Mouse (Mus musculus): ENCODE measurements around the gene Hist1h2ag. TPM values are rescaled to one million over a fixed set of nuclear protein-coding genes. Genes with fewer than 3 reads are reported as not detected.

Hist1h2ag gene
- polyA plus RNA-seq, 1 experiment from 2014 or later, result 82.2 TPM

- 0 out of 2 replicates have a peak, but pooled peaks have one; percentile 47 for ATAC-seq (ENCODE audit: insufficient read depth)
- H3K4me3 ChIP-seq (ENCODE audit: low read depth, low read length), result peak overlapping the region; percentile 55
- WGBS, result under 1% methylated on average over 44 of the region's 44 CpGs
- no peaks in the 10 kb centered on the region for H3K9me3 ChIP-seq (ENCODE audit: low read depth, low read length)
- peak overlapping the region; percentile 87 for H3K4me2 ChIP-seq
- H3K4me1 ChIP-seq (ENCODE audit: insufficient read depth), result no peaks in the 10 kb centered on the region
- no peaks in the 10 kb centered on the region for H3K36me3 ChIP-seq (ENCODE audit: insufficient read depth)
- H3K27me3 ChIP-seq (ENCODE audit: insufficient read depth, low read length), result peaks cover 4% of the 10 kb centered on the region
- no peak overlapping the region for H3K27ac ChIP-seq (ENCODE audit: low read depth)
- H3K9ac ChIP-seq, result peak overlapping the region; percentile 59
- peak; percentile 71 for DNase-seq
- TF ChIP-seq CTCF (IDR thresholded peaks at IDR 0.05; ENCODE audit: low read depth), result no peak
Observed at GRCm38 (mm10) chr13:22019934-22020835, 22.6 kb downstream of the Hist1h2ag start.

- no peak for TF ChIP-seq CTCF (IDR thresholded peaks at IDR 0.05; ENCODE audit: low read depth)
- ATAC-seq (ENCODE audit: insufficient read depth), result peak; percentile 80
- peaks cover 30% of the 10 kb centered on the region for H3K27me3 ChIP-seq (ENCODE audit: insufficient read depth, low read length)
- no peak overlapping the region for H3K9ac ChIP-seq
- no peaks in the 10 kb centered on the region for H3K4me1 ChIP-seq (ENCODE audit: insufficient read depth)
- no peak overlapping the region for H3K27ac ChIP-seq (ENCODE audit: low read depth)
- H3K4me3 ChIP-seq (ENCODE audit: low read depth, low read length), result peak overlapping the region; percentile 14; the same call in 1 of the 2 replicates
- H3K9me3 ChIP-seq (ENCODE audit: low read depth, low read length), result no peaks in the 10 kb centered on the region
- peak overlapping the region; percentile 54 for H3K4me2 ChIP-seq
- 12% methylated on average over 27 of the region's 27 CpGs for WGBS
- peak; percentile 95 for DNase-seq
- H3K36me3 ChIP-seq (ENCODE audit: insufficient read depth), result no peaks in the 10 kb centered on the region
Observed at GRCm38 (mm10) chr13:22015479-22016450, 27.0 kb downstream of the Hist1h2ag start.

- no peak for TF ChIP-seq CTCF (IDR thresholded peaks at IDR 0.05; ENCODE audit: low read depth)
- no peaks in the 10 kb centered on the region for H3K9me3 ChIP-seq (ENCODE audit: low read depth, low read length)
- H3K27ac ChIP-seq (ENCODE audit: low read depth), result no peak overlapping the region
- WGBS, result 10% methylated on average over 17 of the region's 17 CpGs
- H3K4me1 ChIP-seq (ENCODE audit: insufficient read depth), result no peaks in the 10 kb centered on the region
- no peak overlapping the region for H3K9ac ChIP-seq
- peaks cover 42% of the 10 kb centered on the region for H3K27me3 ChIP-seq (ENCODE audit: insufficient read depth, low read length)
- H3K36me3 ChIP-seq (ENCODE audit: insufficient read depth), result no peaks in the 10 kb centered on the region
- peak overlapping the region; percentile 23 for H3K4me3 ChIP-seq (ENCODE audit: low read depth, low read length)
- ATAC-seq (ENCODE audit: insufficient read depth) (no peak), DNase-seq (peak; percentile 43)
- H3K4me2 ChIP-seq, result peak overlapping the region; percentile 54
Observed at GRCm38 (mm10) chr13:22014411-22014845, 28.3 kb downstream of the Hist1h2ag start.

DNA sequence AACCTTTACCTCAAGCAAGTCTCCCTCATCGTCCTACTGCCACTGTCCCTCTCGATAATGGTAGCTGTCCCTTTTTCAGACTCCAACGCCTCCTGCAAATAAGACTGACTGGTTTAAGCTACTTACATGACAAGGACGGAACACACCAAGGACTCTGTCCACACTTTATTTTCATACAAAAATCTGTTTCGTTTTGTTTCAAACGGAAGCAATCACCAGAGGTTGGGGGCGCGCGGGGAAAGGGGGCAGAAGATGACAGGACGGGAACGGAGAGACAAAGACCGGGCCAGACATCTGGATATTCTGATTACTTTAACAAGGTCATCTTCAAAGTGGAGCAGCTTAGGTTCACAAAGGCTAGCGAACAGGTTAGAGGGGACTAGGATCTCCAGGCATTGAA, 29.0 kb downstream of the Hist1h2ag start:
- Histone ChIP-seq H3K4me2 (peak overlapping the region; percentile 54), H3K27me3 (ENCODE audit: insufficient read depth, low read length) (peaks cover 49% of the 10 kb centered on the region), H3K4me3 (ENCODE audit: low read depth, low read length) (peak overlapping the region; percentile 23), H3K9me3 (ENCODE audit: low read depth, low read length) (no peaks in the 10 kb centered on the region), H3K4me1 (ENCODE audit: insufficient read depth) (no peaks in the 10 kb centered on the region), H3K9ac (no peak overlapping the region), H3K36me3 (ENCODE audit: insufficient read depth) (no peaks in the 10 kb centered on the region), H3K27ac (ENCODE audit: low read depth) (no peak overlapping the region)
- peak; percentile 21 for DNase-seq
- TF ChIP-seq CTCF (IDR thresholded peaks at IDR 0.05; ENCODE audit: low read depth), result no peak
- ATAC-seq (ENCODE audit: insufficient read depth), result no peak
- WGBS, result 17% methylated on average over 13 of the region's 13 CpGs

- Histone ChIP-seq H3K36me3 (ENCODE audit: insufficient read depth) (no peaks in the 10 kb centered on the region), H3K4me3 (ENCODE audit: low read depth, low read length) (no peak within 1 kb of the TSS), H3K9ac (no peak within 1 kb of the TSS), H3K9me3 (ENCODE audit: low read depth, low read length) (no peaks in the 10 kb centered on the region), H3K4me2 (no peak within 1 kb of the TSS), H3K27me3 (ENCODE audit: insufficient read depth, low read length) (peaks cover 71% of the 10 kb centered on the region), H3K4me1 (ENCODE audit: insufficient read depth) (no peaks in the 10 kb centered on the region), H3K27ac (ENCODE audit: low read depth) (no peak within 1 kb of the TSS)
- no peak for TF ChIP-seq CTCF (IDR thresholded peaks at IDR 0.05; ENCODE audit: low read depth)
- WGBS, result 41% methylated on average over 7 of the region's 7 CpGs
- DNase-seq (no peak), ATAC-seq (ENCODE audit: insufficient read depth) (no peak)
Observed at GRCm38 (mm10) chr13:22009642-22010041, 33.1 kb downstream of the Hist1h2ag start, which contains the start of gene Prss16. TSS of gene Prss16 (minus strand) at chr13:22009742.

DNA sequence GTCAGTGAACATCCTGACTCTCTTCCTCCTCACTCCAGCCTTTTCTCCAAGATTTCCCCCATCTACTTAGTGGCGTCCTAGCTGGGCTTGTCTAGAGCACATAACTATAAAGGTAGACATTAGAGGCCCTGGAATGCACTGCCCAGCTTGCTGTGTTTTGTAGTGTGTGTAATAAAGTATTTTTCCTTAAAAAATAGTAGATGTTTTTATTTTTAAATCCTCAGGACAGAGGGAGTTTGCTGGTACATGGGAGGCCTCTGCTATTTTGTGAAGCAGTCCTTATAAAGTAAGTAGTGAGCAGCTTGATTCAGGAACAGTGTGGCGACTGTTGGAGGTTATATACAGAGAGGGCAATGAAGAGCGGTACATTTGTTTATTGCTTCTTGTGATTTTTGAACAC, 34.0 kb downstream of the Hist1h2ag start:
- no peaks in the 10 kb centered on the region for H3K4me1 ChIP-seq (ENCODE audit: insufficient read depth)
- no peaks in the 10 kb centered on the region for H3K36me3 ChIP-seq (ENCODE audit: insufficient read depth)
- TF ChIP-seq CTCF (IDR thresholded peaks at IDR 0.05; ENCODE audit: low read depth), result no peak
- ATAC-seq (ENCODE audit: insufficient read depth) (no peak), DNase-seq (no peak)
- no peak overlapping the region for H3K4me3 ChIP-seq (ENCODE audit: low read depth, low read length)
- WGBS, result 78% methylated on average over 3 of the region's 3 CpGs
- H3K27ac ChIP-seq (ENCODE audit: low read depth), result no peak overlapping the region
- no peak overlapping the region for H3K9ac ChIP-seq
- no peak overlapping the region for H3K4me2 ChIP-seq
- no peaks in the 10 kb centered on the region for H3K9me3 ChIP-seq (ENCODE audit: low read depth, low read length)
- peaks cover 76% of the 10 kb centered on the region for H3K27me3 ChIP-seq (ENCODE audit: insufficient read depth, low read length)

All from lung, embryonic 14.5 days (tissue).